Mouse (Mus musculus) brown adipose tissue, adult 24 weeks (tissue): ENCODE measurements around the gene Myo15b. TPM values are rescaled to one million over a fixed set of nuclear protein-coding genes. Genes with fewer than 3 reads are reported as not detected.

Experiments used
- H3K27ac ChIP-seq: fragments of 200-500 bp; replicated peaks from 2 replicates; pipeline ENCODE4 v1.5.1; 2012; ENCODE audit warnings: low read depth, mild to moderate bottlenecking, low read length
- H3K4me1 ChIP-seq: fragments of 200-500 bp; 2 replicates; pipeline ENCODE4 v1.6.1; 2012; ENCODE audit warnings: low read length, mixed read lengths; ENCODE audit not compliant: control insufficient read depth, insufficient read depth, insufficient read length
- H3K4me3 ChIP-seq: fragments of 200-500 bp; 2 replicates; pipeline ENCODE4 v1.5.1; 2012; ENCODE audit warnings: low read depth, mild to moderate bottlenecking, low read length, moderate library complexity; ENCODE audit not compliant: insufficient read depth
- polyA plus RNA-seq: library from polyadenylated mRNA; stranded (reverse); fragments of >200 nt; gene quantifications from 2 replicates; pipeline ENCODE4 v1.2.4, GENCODE M21; 2012; ENCODE audit not compliant: missing spikeins, insufficient read depth, insufficient read length

The Myo15b gene
- polyA plus RNA-seq = not detected in 2 replicates

GRCm38 (mm10) chr11:115858354-115858753 is at the start of gene Myo15b:
TSS of gene Myo15b (plus strand) at chr11:115858406.
- peak within 1 kb of the TSS; percentile 48 for H3K4me3 ChIP-seq
- H3K27ac ChIP-seq = no peak within 1 kb of the TSS
- peaks cover 3% of the 10 kb centered on the region; the same call in 1 of the 2 replicates for H3K4me1 ChIP-seq

- Histone ChIP-seq H3K4me1 (peaks cover 13% of the 10 kb centered on the region), H3K27ac (peak overlapping the region; percentile 81), H3K4me3 (peak overlapping the region; percentile 45)
Observed at GRCm38 (mm10) chr11:115808696-115809310, 49.4 kb upstream of the Myo15b start.

GRCm38 (mm10) chr11:115809311-115809781 is 48.9 kb upstream of the Myo15b start:
- Histone ChIP-seq H3K4me1 (peaks cover 13% of the 10 kb centered on the region), H3K4me3 (peak overlapping the region; percentile 97), H3K27ac (peak overlapping the region; percentile 96)

- Histone ChIP-seq H3K4me3 (peak overlapping the region; percentile 97), H3K27ac (peak overlapping the region; percentile 96), H3K4me1 (peaks cover 13% of the 10 kb centered on the region)
Observed at GRCm38 (mm10) chr11:115810377-115810776, 47.8 kb upstream of the Myo15b start.

- H3K4me1 ChIP-seq = peaks cover 11% of the 10 kb centered on the region
Observed at GRCm38 (mm10) chr11:115811381-115812093, 46.7 kb upstream of the Myo15b start.

GRCm38 (mm10) chr11:115812095-115812494 is 46.1 kb upstream of the Myo15b start:
- Histone ChIP-seq H3K4me1 (peaks cover 11% of the 10 kb centered on the region), H3K4me3 (peak overlapping the region; percentile 97), H3K27ac (peak overlapping the region; percentile 96)

More at GRCm38 (mm10) chr11:115811381-115812093, 46.7 kb upstream of the Myo15b start:
- Histone ChIP-seq H3K4me3 (peak overlapping the region; percentile 97), H3K27ac (peak overlapping the region; percentile 96)

GRCm38 (mm10) chr11:115812533-115813420 is 45.4 kb upstream of the Myo15b start:
- H3K4me1 ChIP-seq = peaks cover 10% of the 10 kb centered on the region
- peak overlapping the region; percentile 84 for H3K27ac ChIP-seq
- H3K4me3 ChIP-seq = peak overlapping the region; percentile 97

- Histone ChIP-seq H3K4me1 (peaks cover under 1% of the 10 kb centered on the region), H3K27ac (peak within 1 kb of the TSS; percentile 84), H3K4me3 (peak within 1 kb of the TSS; percentile 97)
Observed at GRCm38 (mm10) chr11:115813507-115814296, 44.5 kb upstream of the Myo15b start, which contains the start of gene Caskin2. TSS of gene Caskin2 (minus strand) at chr11:115813639.

- H3K4me3 ChIP-seq = peak within 1 kb of the TSS; percentile 91
- H3K27ac ChIP-seq = peak within 1 kb of the TSS; percentile 53
- no peaks in the 10 kb centered on the region; the same call in 1 of the 2 replicates for H3K4me1 ChIP-seq
Observed at GRCm38 (mm10) chr11:115814605-115815450, 43.4 kb upstream of the Myo15b start, which contains the start of gene Tsen54. TSS of gene Tsen54 (plus strand) at chr11:115814724.

GRCm38 (mm10) chr11:115817331-115817730 is 40.9 kb upstream of the Myo15b start:
- Histone ChIP-seq H3K4me1 (no peaks in the 10 kb centered on the region), H3K4me3 (no peak overlapping the region), H3K27ac (no peak overlapping the region)

GRCm38 (mm10) chr11:115819915-115820623 is 38.1 kb upstream of the Myo15b start:
- H3K4me1 ChIP-seq = peaks cover 3% of the 10 kb centered on the region; the same call in 1 of the 2 replicates
- no peak overlapping the region for H3K27ac ChIP-seq
- no peak overlapping the region for H3K4me3 ChIP-seq

- no peak overlapping the region for H3K27ac ChIP-seq
- H3K4me3 ChIP-seq = no peak overlapping the region
- H3K4me1 ChIP-seq = peaks cover 3% of the 10 kb centered on the region; the same call in 1 of the 2 replicates
Observed at GRCm38 (mm10) chr11:115821001-115821400, 37.2 kb upstream of the Myo15b start.
